Mouse (Mus musculus) fibroblast of lung, adult 2 months (primary cell): ENCODE measurements around the gene Fam219a.

ENCODE experiments used
- DNase-seq: peaks from one replicate; pipeline ENCODE4 v3.0.0-alpha.2; 2011; ENCODE audit warnings: low read depth

Gene Fam219a

DNA sequence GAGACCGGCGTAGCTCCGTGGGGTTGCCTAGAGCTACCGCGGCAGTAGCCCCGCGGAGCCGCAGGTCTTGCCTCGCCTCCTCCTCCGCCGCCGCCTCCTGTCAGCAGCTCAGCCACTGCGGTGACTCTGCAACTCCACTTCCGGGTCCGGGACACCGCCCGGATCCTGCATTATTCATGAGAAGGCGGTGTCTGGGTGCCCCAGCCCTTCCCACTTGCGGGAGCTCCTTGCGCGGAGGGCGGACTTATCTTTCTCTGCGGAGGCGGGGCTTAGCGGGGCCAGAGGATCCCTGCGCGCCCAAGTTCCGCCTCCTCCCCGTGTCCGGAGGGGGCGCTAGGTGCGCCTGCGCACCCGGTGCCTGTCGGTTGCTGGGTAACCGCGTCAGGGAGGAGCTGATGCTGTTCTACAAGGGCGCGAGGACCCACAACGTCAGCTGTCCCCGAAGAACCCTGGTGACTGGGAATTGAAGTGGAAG lies at the start of gene Fam219a, which contains the start of gene Dnaic1:
TSS of gene Fam219a (minus strand) at position 128 of the 475 bp plus-strand sequence.
TSS of gene Dnaic1 (plus strand) at position 365 of the 475 bp plus-strand sequence.
- peak; percentile 94 for DNase-seq

DNA sequence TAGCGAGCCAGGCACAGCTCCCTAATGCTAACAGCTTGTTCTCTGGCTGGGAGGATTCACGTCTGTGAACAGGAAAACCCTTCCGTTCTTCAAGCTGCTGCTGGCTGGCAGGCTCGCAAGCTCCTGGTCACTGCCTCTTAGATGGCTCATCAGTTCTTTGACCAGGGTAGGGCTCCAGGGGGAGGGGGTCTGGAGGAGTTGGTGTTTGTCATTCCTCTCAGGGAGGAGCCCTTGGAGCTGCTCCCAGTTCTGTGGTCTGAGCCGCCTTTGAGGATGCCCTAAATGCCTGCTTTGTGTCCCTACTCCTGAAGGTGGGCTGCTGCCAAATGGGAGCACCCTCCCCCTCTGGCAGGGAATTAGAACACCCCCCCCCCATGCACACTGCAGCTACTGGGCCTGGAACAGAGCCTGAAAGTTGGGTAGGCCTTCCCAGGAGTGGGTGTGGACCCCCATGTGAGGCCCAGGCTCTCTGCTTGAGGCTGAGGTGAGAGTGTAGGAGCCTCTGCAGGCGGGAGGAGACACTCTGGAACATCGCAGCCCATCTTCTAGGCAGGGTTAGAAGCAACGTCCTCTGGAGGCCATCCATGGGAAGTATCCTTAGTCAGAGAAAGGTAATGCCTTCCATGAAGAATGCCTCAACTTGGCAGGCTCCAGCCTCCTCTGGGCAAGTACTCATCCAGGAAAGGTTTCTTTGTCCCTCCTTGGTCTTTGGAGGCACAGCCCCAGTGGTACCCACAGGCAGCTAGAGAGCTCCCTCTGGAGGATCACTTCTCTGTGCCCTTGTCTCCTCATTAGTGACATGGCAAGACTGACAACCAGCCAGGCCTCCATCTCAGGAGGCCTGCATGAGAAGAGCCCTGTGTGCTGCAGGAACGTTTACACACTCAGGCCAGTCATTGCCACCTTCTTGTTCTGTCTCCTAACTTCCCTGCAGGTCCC lies 46.6 kb upstream of the Fam219a start:
- DNase-seq = peak; percentile 58

DNA sequence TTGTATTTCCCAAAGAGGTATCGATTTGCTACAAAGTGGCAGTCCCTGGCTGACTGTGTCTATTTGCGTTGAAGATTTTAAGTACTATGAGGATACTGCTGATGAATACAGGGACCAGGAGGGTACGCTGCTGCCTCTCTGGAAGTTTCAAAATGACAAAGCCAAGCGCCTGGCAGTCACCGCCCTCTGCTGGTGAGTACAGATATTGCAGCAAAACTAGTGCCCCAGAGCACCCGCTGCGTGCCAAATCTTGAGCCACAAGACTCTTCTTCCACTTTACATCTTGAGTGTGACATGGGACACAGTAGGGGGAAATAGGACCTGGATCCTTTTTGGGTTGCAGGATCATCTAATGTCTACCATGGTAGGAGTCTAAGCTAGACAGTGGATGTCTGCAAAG lies 44.8 kb upstream of the Fam219a start:
- DNase-seq = no peak

DNA sequence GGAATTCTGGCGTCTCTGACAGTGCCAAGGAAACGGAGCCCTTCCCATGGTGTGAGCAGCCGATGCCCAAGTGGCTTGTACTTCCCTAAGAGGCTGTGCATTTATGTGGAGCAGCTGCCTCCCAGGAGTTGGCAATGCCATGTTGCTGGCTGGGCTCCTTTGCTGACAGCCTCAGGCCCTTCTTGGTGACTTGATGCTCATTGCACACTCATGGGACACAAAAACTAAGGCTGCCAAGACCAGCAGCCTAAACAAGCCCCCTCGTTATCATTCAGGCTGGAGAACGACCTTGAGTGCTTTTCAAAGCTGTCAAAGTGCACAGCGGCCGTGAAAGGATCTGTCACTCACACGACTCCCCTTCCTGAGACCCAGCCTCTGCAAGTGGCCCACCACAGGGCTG lies 42.8 kb upstream of the Fam219a start:
- DNase-seq = no peak

DNA sequence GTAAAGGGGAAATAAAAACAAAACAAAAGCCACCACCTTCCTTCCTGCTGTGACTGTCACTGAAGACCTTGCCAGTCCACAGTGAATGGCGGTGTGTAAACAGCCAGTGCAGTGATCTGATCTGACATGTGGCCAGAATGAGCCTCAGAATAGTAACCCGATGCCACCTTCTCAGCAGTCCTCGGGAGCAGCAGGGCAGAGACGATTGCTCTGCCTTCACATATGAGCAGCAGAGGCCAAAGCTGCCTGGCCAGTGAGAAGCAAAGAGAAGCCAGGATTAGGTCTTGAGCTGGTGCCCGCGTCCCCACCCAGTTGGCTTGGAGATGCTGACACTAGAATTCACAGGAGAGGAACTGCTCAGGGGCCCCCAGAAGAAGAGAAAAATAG lies 41.2 kb upstream of the Fam219a start:
- no peak for DNase-seq

DNA sequence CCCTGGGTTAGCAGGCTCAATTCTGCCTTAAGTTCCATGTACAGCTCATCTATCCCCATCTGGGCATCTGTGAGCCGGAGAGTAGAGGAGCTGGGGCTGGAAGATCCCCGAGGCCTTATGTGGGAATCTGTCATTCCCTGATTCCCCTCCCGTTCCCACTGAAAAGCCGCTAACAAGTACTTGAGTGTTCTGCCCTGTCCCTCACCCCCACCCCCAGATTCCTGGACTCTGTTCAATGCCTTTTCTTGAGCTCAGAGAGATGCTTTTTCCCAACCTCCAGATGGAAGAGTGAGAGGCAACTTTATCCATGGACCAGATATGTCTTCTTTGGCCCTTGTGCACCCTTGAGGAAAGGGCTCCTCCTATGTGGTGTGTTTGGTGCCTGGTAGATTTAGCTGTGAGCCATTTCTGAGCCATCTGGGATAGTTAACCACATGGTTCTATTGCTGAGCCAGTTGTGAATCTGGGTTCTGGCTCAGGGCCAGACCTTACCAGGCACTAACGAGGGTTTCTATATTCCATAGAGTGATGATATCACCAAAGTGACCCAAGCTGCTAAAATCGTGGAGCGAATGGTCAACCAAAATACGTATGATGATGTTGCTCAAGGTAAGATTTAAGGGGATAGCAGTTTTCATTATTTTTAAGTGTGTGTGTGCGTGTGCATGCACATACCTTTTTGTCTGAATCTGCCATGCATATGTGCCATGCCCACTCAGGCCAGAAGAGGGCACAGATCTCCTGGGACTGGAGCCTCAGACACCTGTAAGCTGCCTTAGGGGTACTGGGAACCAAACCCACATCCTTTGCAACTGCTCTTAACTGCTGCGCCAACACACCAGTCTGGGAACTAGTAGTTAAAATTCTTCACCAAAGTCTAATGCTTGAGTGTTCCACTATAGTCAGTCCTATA lies 40.6 kb upstream of the Fam219a start:
- DNase-seq = no peak

DNA sequence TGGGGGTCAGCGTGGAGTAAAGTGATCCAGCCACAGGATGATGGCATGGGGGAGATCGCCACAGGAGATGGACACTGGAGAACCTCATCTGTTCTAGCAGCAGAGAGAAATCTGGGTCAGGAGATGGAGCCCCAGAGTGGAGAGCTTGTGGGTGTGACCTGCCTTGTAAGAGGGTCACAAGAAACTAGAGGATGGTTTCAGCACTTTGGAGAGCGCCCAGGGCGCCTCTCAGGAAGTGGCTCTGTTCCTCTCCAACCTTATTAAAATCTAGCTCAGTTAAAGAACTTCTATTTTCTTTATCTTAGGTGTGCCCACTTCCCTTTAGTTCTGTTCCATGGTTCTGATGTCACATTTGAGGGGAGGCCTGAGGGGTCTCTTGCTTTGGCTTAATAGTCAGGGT lies 37.4 kb upstream of the Fam219a start:
- no peak for DNase-seq

DNA sequence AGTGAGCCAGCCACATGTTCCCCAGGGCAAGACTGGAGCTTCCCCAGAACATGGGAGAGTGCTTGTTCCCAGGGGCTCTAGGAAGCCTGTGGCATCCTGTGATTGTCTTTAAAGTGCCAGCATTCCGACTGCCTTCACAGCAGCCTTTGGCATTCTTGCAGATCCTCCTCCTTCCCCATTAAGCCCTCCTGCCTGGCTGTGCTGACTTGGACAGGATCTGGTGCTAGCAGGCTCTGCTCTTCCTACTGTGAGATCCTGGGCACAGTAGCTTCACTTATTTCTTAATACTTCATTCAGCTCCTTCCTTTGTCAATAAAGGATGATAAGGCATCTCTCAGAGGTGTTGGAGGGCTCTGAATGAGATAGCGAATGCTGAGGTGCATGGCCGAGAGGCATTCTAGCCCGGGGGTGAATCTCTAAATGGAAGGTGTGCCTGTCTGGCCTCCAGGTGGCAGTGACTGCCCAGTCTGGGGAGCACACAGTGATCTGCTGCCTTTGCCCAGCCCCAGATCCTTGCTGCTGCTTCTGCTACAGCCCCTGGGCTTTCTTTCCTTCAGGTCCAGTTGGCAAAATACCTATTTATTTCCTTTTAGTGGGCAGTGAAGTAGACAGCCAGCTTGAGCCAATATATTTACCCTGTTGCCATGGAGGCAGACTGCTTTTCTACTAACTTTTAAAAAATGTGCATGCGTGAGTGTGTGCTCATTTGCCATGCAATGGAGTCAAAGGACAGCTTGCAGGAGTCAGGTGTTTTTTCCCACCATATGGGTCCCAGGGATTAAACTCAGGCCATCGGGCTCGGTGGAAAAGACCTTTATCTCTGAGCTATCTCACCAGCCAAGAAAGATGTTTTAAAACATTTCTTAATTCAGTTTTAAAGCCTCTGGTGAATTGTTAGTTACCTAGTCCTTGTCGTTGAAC lies 35.4 kb upstream of the Fam219a start:
- DNase-seq = no peak

DNA sequence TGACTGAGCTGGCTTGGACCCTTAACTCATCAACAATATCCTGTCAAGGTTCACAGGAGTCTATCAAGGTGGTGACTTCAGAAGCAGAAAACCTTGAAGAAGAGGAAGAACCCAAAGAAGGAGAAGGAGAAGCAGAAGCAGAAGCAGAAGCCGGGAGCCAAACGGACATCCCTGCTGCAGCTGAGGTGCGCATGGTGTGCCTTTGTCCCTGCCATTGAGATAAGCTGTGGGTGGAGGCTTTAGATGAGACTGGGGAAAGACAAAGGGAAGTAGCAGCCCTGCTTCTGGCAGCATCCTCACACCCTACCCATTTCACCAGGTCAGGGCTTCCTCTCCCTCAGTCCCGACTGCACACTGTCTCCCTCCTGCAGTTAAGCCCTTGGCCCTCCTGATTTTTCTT lies 33.5 kb upstream of the Fam219a start:
- no peak for DNase-seq

DNA sequence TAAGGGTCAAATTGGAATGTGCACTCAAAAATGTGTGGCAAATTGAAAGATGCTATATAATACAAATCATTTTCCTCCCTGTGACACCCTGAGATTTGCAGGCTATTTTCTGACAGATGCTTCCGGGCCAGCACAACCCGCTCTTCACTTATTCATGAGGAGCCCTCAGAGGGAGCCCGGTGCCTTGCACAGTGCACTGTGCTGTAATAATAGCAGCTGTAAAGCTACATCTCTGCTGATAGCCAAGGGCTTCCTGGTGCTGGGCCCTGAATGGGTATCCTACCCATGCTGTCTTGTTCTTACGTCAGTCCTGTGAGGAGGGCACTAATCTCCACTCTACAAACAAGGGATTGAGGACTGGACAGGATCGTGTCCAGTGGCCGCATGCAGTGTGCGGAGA lies 14.0 kb upstream of the Fam219a start:
- DNase-seq = no peak

DNA sequence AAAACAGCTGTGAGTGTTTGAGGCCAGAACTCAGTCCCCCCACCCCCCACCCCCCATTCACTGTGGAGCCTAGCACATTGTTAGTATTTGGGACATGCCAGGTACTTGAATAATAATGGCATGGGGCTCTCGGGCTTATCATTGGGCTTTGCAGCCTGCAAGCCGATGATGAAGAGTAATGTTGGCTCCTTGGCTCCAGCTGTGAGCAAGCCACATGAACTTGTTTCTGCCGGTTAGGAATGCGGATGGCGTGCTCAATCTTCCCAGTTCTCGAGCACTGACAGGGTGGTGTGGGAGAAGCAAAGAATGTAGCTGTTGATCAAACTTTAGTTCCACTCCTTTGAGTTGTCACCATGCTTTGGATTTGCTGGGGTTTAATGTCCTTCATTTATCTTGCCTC lies 6.6 kb upstream of the Fam219a start:
- DNase-seq = no peak

DNA sequence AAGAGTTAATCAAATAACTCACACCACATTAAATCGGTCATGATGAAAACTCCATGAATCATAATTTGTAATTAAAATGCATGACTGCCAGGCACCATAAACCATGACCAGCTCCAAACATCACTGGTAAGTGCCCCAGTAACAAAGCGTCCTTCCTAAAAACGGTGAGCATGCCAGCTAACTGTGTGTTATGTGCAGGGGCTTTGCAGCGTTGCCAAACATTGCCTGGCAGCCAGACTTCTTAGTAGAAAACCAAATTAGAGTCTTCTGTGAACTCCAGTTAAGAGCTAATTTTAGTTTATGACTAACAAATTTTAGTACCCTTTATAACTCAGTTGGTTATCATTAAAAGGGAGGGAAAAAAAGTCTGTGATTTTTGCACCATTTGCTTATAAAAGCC lies 4.2 kb upstream of the Fam219a start:
- DNase-seq = no peak

DNA sequence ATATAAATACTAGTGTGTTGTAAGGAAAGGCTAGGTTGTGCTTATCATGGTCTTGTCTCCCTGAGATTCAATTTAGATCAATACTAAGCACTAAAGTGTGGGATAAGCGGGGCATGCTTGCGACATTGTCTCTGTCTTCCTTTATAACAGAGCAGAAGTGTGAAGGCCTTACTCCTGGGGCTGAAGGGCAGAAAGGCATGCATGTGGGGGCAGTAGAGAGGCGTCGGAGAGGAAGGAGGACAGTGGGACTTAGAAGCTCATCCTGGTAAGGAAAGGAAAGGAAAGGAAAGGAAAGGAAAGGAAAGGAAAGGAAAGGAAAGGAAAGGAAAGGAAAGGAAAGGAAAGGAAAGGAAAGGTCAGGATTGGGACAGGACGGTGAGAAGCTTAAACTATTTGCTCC lies 2.2 kb upstream of the Fam219a start:
- DNase-seq = no peak

DNA sequence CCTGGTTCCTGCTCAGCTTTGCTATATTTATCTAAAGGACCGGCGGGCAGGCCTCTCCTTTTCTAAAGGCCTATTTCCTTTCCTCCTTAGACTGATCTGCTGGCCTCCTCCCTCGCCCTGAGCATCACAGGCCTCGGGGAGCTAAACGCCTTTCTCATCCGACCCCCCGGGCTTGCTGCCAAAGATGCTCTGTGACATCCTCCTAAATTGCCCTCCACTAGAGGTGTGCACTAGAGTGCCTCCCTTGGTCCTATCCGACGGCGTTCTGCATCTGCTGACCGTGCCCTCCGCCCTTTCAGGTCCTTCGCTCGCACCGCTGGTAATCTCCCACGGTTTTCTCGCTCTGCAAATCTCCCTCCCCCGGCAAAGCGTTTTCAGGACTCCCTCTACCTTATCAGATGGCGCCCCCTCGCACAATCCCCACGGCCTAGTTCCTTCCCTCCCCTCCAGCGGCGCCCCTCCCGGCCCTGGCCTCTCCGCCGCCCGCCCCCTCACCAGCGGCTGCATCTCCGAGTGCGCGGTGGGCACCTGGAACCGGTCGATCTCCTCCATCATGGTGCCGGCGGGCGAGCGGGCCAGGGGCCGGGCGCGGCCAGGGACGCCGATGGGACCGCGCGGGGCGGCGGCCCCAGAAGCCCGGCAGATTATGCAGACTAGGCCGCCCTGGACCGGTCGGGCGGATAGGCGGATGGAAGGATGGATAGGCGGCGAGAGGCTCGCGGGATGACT lies 492 bp downstream of the Fam219a start:
- no peak for DNase-seq

DNA sequence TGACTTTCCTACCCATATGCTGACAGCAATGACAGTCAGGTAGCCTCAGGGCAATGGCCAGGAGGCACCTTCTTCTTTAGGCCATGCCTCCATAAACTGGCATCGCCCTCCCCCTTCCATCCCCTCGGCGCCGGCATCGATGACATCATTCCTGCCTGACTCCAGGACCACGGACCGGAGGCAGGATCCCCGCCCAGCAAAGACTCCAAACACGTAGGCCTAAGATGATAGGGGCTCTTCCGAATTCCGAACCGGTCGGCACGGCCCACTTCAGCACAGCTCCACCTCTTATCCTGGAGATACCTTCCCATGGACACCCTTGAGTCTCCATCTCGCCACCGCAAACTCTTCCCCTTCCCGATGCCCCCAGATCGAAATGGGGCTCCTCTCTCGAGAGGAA lies 1.1 kb downstream of the Fam219a start:
- no peak for DNase-seq

DNA sequence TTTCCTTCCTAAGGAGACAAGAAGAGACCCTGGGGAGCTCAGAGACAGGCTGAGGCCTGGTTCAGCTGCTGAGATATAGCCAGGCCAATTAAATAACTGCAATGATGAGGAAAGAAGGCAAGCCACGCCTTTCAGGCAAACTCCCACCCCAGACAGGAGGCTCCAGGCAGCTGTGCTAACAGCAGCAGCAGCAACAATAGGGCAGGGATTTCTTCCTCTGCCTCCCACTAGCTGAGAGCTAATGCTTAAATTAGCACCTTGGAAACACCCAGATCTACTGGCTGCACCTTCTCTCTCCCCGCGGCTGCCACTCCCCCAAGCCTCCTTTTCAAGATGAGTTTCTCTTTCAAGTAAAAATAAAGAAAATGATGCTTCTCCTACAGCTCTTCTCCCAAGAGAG lies 3.2 kb downstream of the Fam219a start:
- no peak for DNase-seq

DNA sequence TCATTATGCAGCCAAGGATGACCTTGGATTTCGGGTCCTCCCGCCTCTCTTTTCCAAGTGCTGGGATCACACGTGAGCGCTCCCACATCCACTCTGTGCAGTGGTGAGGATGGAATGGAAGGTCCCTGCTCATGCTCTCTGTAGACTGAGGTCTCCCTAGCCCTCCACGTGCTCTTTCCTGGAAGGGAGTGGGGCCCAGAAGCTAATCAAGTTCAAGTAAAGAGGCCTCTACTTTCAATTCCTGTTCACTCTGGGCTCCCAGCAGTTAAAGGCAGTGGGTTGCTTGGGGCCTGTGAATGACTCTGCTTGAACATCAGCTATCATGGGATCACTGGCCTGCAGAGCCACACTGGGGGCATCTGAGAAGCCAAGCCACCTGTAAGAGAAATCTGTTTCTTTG lies 6.0 kb downstream of the Fam219a start:
- no peak for DNase-seq

DNA sequence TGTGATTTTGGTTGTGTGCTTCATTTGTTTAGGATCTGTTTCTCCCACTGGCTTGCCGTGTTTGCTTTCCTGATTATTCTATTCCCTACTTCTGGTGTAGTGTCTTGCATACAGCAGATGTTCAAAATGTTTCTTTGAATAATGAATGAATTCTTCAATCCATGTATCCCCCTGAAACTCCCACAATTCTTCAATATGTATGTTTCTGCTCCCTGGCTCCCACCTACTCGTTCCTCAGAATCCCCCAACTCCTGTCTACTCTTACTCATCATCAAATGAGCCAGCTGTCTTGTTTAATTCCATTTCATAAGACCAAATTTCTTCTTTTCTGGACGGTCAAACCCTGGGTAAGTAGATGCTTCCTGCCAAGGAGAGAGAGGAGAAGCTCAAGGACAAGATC lies 12.2 kb downstream of the Fam219a start:
- DNase-seq = no peak

DNA sequence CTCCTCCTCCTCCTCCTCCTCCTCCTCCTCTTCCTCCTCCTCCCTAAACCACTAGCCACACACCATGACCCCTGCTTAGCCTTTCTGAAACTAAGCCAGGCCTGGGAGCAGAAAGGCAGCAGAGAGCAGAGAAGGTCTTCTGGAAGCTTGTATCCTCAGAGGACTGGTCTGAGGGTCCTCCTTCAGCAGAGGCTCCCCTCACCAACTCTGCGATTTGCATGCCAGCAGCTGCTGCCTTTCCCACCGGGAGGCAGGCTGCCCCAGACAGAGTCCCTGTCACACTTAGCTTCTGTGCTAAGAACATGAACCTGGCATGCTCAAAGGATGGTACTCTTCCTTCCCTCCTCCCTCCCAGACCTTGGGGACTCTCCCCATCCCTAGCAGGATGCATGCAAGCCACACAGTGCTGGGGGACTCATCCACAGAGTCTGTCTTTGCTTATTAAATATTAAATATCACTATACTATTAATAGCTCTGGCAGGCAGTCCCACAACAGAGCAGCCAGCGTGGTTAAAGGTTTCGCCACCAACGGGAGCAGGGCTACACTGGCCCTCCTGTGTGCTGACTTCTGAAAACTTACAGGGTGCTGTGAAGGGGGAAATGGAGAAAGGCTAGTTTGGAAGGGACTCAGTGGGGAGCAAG lies 12.9 kb downstream of the Fam219a start:
- DNase-seq = no peak

DNA sequence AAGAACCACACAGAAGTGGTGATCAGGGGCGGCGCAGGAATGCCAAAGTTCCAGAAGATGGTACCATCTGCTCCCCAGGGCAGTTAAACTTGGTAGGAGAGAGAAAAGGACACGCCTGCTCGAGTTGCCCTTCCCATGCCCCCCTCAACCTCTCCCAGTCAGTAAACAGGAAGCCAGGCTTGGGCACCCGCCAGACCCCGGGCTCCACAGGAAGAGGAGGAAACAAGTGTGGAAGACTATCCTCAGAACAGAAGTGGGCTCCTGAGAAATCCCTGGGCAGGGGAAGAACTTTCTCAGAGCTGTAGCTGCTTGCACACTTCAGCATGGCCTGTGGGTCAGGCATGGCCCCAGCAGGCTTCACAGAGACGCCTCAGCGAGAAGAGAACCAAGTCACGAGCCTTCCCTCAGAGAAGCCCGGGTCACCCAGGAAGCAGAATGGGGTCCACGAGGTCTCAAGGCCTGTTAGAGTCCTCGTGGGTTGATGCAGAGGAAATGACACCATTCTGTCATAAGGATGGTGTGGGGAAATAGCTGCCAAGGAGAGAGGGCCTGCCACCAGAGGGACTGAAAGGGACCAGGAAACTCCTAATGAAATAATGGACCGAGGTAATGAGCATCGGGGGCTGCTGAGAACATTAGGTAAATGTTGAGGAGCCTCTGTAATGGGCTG lies 14.2 kb downstream of the Fam219a start:
- DNase-seq = no peak
